Mouse (Mus musculus) adrenal gland, adult (tissue): ENCODE results near the gene Kcng4.

Experiments used
- DNase-seq, 2 experiments: peaks; one replicate each; pipeline ENCODE4 v3.0.0; 2022 to 2023; ENCODE audit warnings: low spot score in 1 of 2; ENCODE audit not compliant: inconsistent age in 2 of 2

Kcng4 gene

DNA sequence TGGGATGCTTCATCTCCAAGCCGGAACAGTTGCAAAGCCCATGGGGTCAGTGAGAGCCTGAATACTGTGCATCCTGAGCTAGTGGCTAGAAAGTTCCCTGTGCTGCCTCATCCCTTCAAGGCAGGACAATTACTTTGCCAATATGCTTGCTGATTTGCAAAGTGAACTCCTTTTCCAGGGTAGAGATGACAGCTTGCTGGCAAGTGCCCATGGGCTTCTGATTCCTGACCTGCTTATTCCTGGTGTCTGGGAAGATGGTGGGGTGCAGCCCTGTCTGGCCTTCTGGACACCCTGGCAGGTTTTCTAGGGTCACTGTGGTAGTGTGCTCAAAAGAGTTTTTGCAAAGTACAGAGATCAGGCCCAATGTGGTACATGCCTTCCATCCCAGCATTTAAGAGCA is 7.5 kb upstream of the Kcng4 start:
- DNase-seq = no peak

GRCm38 (mm10) chr8:119641058-119641457 is 5.6 kb upstream of the Kcng4 start:
- DNase-seq = peak; percentile 72 to 89

GRCm38 (mm10) chr8:119639798-119640197 is 4.3 kb upstream of the Kcng4 start:
- peak; percentile 40 to 77 for DNase-seq

- no peak for DNase-seq
Measured at GRCm38 (mm10) chr8:119638261-119638660, 2.8 kb upstream of the Kcng4 start.

- no peak for DNase-seq
Measured at GRCm38 (mm10) chr8:119637381-119637780, 1.9 kb upstream of the Kcng4 start.

DNA sequence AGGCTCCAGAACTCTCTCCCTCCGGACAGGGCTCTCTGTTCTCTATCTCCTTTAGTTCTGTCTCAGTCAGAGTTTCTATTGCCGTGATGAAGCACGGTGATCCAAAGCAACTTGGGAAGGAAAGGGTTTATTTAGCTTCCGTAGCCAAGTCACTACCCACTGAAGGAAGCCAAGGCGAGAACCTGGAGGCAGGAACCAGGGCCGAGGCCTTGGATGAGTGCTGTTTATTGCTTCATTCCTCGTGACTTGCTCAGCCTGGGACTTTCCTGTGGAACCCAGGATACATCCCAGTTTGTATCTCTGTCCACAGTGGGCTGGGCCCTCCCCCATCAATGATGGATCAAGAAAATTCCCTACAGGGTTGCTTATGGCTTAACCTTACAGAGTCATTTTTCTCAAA is 1.3 kb upstream of the Kcng4 start:
- DNase-seq = peak; percentile 60 to 84

GRCm38 (mm10) chr8:119635958-119636357 is 478 bp upstream of the Kcng4 start:
- peak in 1 of 2 experiments; percentile 70 for DNase-seq

DNA sequence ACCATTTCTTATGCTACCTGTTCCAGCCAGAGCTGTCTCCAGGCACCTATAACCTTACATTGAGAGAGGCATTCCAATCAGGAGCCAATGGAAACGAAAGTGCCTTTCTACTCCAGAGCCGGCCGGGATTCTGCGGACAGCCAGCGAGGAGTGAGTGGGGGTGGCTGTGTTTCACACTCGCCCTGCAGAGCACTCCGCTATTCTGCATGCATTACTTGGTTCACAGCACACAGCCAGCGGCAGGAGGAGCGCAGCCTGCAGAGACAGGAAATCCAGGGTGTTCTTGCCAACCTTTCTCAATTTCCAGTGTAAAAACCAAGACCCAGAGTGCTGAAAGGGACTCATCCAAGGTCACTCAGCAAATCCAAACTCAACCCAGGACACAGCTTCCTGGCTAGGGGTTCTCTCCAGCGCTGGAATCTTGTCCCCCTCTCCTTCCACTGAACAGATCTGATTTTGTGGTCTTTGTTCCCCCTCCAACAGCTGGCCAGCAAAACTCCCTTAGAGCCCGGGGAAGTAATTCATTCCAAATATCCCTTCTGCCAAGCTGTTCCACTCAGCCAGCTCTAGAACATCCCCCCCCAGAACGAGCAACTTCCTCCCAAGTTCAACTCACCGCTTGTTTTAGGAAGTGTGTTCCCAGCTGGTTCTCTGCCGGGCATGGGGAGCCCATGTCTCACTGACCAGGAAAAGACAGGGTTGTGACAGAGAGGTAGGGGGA is 704 bp downstream of the Kcng4 start:
- no peak for DNase-seq

DNA sequence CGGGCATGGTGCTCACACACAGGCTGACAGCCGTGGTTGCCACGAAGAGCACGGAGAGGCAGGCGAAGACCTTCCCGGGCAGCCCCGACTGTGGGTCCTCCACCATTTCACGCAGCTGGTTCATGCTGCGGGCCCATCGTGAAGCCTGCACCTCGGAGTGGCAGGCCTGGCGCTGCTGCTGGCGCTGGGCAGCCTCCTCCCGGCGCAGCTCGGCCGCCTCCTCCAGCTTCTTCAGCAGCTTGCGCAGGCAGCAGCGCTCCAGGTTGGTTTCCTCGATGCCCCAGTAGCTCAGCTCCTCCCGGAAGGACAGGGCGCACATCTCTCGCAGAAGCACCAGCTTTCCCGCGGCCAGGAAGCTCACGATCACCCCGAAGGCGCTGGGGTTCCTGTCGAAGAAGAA is 2.6 kb downstream of the Kcng4 start:
- DNase-seq = no peak

DNA sequence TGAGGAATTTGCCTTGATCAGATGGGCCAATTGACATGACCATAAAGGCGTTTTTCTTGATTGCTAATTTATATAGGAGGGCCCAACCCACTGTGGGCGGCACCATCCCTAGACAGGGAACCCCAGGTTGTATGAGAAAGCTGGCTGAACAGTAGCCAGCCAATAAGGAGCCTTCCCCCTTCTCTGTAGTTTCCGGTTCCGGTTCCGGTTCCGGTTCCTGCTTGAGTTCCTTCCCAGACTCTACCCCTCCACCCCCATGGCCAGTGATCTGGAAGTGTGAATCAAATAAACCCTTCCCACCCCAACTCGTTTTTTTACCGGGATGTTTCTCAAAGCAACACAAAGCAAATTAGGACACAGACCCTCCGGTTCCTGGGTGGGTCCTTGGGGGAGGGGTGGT is 3.2 kb downstream of the Kcng4 start:
- DNase-seq = no peak

- DNase-seq = peak; percentile 34 to 78
Measured at GRCm38 (mm10) chr8:119630841-119631240, 4.6 kb downstream of the Kcng4 start.

- DNase-seq = no peak
Measured at GRCm38 (mm10) chr8:119627613-119628359, 7.7 kb downstream of the Kcng4 start.

DNA sequence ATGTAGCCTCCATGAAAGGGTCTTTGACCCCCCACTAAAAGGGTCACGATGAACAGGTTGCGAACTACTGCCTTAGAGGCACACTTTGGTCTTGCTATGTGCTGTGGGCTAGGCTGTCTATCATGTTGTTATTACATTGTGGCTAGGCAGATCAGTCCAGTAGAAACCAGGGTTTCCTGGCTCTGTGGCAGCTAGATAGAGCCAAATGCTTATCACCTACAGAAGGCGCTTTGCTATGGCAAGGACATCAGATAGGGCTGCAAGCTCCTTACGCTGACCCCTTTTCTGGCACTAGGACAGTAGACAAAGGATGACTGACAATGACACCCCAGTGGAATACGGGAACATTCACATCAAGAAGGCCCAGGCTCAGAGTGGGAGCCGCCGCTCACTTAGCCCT is 8.3 kb downstream of the Kcng4 start:
- DNase-seq = no peak

- DNase-seq = no peak
Measured at GRCm38 (mm10) chr8:119625788-119626187, 9.7 kb downstream of the Kcng4 start.

DNA sequence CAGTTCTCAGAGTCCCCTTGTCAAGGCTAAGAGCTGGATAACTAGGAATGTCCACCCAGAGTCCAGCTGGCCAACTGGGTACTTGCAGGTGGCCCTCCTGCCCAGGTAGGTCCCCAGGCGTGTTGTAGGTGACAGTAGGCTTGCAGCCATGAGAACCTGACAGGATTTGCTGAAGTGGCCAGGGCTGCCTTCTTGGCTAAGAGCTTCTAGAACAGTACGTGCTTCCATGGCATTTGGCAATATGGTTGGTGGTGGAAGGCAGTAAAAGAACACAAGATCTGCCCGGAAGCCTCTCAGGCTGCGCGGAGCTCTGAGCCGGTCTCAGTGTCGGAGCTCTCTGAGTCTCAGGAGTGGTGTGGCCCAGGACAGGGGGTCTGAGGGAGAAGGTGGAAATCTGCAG is 10.6 kb downstream of the Kcng4 start:
- no peak for DNase-seq

DNA sequence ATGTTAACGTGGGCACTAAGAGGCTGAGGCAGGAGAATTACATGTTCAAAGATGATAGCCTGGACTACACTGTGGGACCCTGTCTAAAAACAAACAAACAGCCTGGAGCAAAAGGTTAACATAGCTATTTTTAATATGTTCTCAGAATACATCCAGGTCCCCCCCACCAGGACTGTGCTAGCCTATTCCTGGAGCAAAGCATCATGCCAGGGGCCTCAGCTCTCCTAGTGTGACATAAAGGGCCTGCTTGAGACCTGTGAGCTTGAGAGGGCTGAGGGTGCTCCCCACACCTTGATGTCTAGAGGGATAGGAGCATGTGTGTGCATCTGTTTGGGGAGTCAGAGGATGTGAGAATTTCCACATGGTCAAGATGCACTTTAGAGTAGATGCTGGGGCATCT is 11.7 kb downstream of the Kcng4 start:
- no peak for DNase-seq

DNA sequence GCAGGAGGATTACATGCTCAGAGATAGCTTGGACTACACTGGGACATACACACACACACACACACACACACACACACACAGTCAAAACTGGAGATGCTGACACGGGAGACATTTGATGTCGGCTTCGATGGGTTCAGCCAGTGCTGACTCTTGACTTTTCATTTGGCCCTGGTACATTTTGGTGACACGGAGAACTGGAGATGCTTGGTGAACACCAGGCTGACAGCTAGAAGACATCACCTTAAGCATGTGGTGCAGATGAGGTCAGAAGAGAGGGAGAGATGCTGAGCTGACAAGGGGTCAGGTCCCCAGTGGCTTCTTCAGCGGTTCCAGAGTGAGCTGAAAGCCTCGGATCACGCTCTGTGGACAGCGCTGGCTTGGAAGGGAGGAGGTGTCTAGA is 12.4 kb downstream of the Kcng4 start:
- DNase-seq = no peak

GRCm38 (mm10) chr8:119622555-119622954 is 12.9 kb downstream of the Kcng4 start:
- no peak for DNase-seq

GRCm38 (mm10) chr8:119620848-119621465 is 14.5 kb downstream of the Kcng4 start:
- DNase-seq = no peak

- no peak for DNase-seq
Measured at GRCm38 (mm10) chr8:119620116-119620840, 15.2 kb downstream of the Kcng4 start.

DNA sequence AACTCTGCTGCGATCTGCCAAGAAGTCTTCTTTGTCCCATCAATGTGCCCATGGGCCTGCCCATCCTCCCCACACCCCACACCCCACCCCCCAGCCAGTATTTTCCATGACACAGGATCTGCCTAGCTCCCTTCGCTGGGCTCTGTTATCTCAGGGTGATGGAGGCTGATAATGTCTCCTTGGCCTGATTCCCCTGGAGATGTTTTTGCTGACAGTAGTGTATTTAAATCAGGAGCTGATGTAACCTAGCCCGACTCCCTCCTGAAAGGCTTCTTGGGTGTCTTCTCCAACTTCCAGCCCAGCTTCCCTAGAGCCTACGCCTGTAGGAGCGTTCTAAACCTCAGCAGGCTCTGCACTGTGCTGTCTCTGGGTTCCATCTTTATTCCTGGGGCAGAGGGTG is 16.6 kb downstream of the Kcng4 start:
- DNase-seq = peak in 1 of 2 experiments; percentile 68
